Mouse (Mus musculus): ENCODE data around the gene Slc39a1. TPM values are rescaled to one million over a fixed set of nuclear protein-coding genes. Genes with fewer than 3 reads are reported as not detected.

Gene Slc39a1
- total and polyA plus RNA-seq, 2 experiments from 2014 or later: 51.6 to 72.0 TPM

DNA sequence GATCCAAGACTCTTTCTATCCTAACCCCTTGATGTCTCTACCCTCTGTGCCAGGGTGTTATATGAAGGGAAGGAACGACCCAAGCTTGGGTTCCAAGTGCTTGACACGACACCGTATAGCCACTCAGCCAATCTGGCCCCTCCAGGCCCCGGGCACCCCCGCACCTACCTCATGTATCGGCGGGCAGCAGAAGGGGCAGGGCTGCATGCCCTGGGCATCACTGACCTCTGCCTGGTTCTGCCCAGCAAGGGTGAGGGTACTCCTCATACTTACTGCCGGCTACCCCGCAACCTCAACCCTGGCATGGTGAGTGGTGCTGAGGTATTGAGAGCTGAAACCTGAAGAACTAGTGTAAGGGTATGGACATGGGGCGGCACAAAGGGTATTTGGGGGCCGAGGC, 20.2 kb downstream of the Slc39a1 start:
- Histone ChIP-seq H3K4me3 (ENCODE audit: low read depth, low read length) (no peak overlapping the region), H3K36me3 (ENCODE audit: insufficient read depth) (peaks cover 41% of the 10 kb centered on the region), H3K4me1 (ENCODE audit: insufficient read depth) (peaks cover 7% of the 10 kb centered on the region), H3K27me3 (ENCODE audit: insufficient read depth, low read length) (no peaks in the 10 kb centered on the region), H3K27ac (ENCODE audit: low read depth, low read length) (no peak overlapping the region), H3K4me2 (ENCODE audit: low read depth) (no peak overlapping the region), H3K9ac (no peak overlapping the region), H3K9me3 (ENCODE audit: low read length) (no peaks in the 10 kb centered on the region)
- TF ChIP-seq CTCF (IDR thresholded peaks at IDR 0.05; ENCODE audit: low read depth): no peak
- no peak for ATAC-seq
- 97% methylated on average over 11 of the region's 11 CpGs for WGBS
- no peak for DNase-seq

DNA sequence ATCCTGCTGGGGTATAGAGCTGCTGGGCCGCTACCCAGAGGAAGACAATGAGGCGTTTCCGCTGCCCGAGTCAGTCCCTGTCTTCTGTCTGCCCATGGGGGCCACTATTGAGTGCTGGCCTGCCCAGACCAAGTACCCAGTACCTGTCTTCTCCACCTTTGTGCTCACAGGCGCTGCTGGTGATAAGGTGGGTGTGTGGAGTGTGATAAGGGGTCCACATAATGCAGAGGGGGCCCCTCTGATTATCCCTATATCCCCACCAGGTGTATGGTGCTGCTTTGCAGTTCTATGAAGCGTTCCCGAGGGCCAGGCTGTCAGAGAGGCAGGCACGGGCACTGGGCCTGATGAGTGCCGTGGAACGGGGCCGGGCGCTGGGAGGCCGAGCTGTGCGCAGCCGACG, 21.0 kb downstream of the Slc39a1 start:
- TF ChIP-seq CTCF (IDR thresholded peaks at IDR 0.05; ENCODE audit: low read depth): no peak
- Histone ChIP-seq H3K36me3 (ENCODE audit: insufficient read depth) (peaks cover 41% of the 10 kb centered on the region), H3K4me2 (ENCODE audit: low read depth) (no peak overlapping the region), H3K4me1 (ENCODE audit: insufficient read depth) (peaks cover 7% of the 10 kb centered on the region), H3K27ac (ENCODE audit: low read depth, low read length) (no peak overlapping the region), H3K4me3 (ENCODE audit: low read depth, low read length) (no peak overlapping the region), H3K27me3 (ENCODE audit: insufficient read depth, low read length) (no peaks in the 10 kb centered on the region), H3K9ac (no peak overlapping the region), H3K9me3 (ENCODE audit: low read length) (no peaks in the 10 kb centered on the region)
- DNase-seq (no peak), ATAC-seq (no peak)
- WGBS: 88% methylated on average over 16 of the region's 16 CpGs

DNA sequence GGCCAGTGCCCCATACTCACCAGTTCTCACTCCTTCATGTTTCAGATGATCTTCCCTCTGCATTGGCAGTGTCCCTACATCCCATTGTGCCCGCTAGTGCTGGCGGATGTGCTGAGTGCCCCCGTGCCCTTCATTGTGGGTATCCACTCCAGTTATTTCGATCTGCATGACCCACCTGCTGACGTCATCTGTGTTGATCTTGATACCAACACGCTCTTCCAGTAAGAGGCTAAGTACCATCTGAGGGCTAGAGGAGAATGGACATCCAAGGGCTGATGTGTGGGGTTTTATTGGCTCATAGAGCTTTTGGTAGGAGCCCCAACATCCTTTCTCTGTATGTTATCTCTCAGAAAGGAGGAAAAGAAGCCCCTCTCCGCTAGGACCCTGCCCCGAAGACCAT, 22.8 kb downstream of the Slc39a1 start:
- no peak for DNase-seq
- peaks cover 44% of the 10 kb centered on the region for H3K36me3 ChIP-seq (ENCODE audit: insufficient read depth)
- no peak for ATAC-seq
- H3K9ac ChIP-seq: no peak overlapping the region
- WGBS: 95% methylated on average over 8 of the region's 8 CpGs
- H3K9me3 ChIP-seq (ENCODE audit: low read length): no peaks in the 10 kb centered on the region
- H3K4me1 ChIP-seq (ENCODE audit: insufficient read depth): peaks cover 7% of the 10 kb centered on the region
- H3K27me3 ChIP-seq (ENCODE audit: insufficient read depth, low read length): no peaks in the 10 kb centered on the region
- no peak for TF ChIP-seq CTCF (IDR thresholded peaks at IDR 0.05; ENCODE audit: low read depth)
- no peak overlapping the region for H3K4me3 ChIP-seq (ENCODE audit: low read depth, low read length)
- no peak overlapping the region for H3K4me2 ChIP-seq (ENCODE audit: low read depth)
- no peak overlapping the region for H3K27ac ChIP-seq (ENCODE audit: low read depth, low read length)

DNA sequence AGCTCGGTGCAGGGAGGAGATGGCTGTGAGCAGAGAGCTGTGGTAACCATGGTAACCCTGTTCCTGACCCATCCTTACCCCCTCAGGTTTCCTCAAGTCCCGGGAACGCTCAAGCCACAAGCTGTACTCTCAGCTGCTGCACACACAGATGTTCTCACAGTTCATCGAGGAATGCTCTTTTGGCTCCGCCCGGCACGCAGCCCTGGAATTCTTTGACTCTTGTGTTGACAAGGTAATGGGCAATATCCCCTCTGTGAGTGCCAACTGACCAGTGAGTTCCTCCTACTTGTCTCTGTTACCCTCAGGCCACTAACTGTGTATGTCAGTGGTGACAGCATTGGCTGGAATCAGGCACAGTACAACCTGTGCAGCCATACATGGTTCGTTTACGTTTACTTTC, 24.2 kb downstream of the Slc39a1 start:
- 78% methylated on average over 9 of the region's 9 CpGs for WGBS
- DNase-seq (no peak), ATAC-seq (no peak; the same call in 1 of the 2 replicates)
- Histone ChIP-seq H3K4me3 (ENCODE audit: low read depth, low read length) (no peak overlapping the region), H3K27ac (ENCODE audit: low read depth, low read length) (no peak overlapping the region), H3K4me1 (ENCODE audit: insufficient read depth) (no peaks in the 10 kb centered on the region), H3K9me3 (ENCODE audit: low read length) (no peaks in the 10 kb centered on the region), H3K36me3 (ENCODE audit: insufficient read depth) (peaks cover 57% of the 10 kb centered on the region), H3K27me3 (ENCODE audit: insufficient read depth, low read length) (no peaks in the 10 kb centered on the region), H3K4me2 (ENCODE audit: low read depth) (no peak overlapping the region), H3K9ac (no peak overlapping the region)
- TF ChIP-seq CTCF (IDR thresholded peaks at IDR 0.05; ENCODE audit: low read depth): no peak

DNA sequence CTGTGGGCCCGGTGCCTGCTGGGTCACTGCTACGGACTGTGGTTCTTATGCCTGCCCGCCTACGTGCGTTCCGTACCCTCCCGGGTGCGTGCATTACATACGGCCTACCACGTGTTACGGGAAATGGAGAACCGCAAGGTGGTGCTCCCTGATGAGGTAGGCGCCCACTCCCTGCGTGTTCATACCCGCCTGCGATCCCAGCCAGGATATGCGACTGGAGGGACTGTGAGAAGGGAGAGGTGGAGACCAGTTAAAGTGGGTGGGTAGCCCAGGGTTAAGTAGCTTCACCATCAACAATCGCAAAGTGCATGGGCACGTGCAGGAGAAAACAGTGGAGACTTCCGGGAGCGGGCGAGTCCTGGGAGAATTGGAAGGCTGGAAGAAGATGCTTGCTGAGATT, 25.9 kb downstream of the Slc39a1 start:
- H3K4me3 ChIP-seq (ENCODE audit: low read depth, low read length): no peak overlapping the region
- no peaks in the 10 kb centered on the region for H3K9me3 ChIP-seq (ENCODE audit: low read length)
- no peak for ATAC-seq
- peaks cover 57% of the 10 kb centered on the region for H3K36me3 ChIP-seq (ENCODE audit: insufficient read depth)
- 96% methylated on average over 22 of the region's 22 CpGs for whole genome bisulfite sequencing
- no peaks in the 10 kb centered on the region for H3K4me1 ChIP-seq (ENCODE audit: insufficient read depth)
- H3K4me2 ChIP-seq (ENCODE audit: low read depth): no peak overlapping the region
- no peak overlapping the region for H3K9ac ChIP-seq
- TF ChIP-seq CTCF (IDR thresholded peaks at IDR 0.05; ENCODE audit: low read depth): no peak
- H3K27ac ChIP-seq (ENCODE audit: low read depth, low read length): no peak overlapping the region
- no peak for DNase-seq
- H3K27me3 ChIP-seq (ENCODE audit: insufficient read depth, low read length): no peaks in the 10 kb centered on the region

DNA sequence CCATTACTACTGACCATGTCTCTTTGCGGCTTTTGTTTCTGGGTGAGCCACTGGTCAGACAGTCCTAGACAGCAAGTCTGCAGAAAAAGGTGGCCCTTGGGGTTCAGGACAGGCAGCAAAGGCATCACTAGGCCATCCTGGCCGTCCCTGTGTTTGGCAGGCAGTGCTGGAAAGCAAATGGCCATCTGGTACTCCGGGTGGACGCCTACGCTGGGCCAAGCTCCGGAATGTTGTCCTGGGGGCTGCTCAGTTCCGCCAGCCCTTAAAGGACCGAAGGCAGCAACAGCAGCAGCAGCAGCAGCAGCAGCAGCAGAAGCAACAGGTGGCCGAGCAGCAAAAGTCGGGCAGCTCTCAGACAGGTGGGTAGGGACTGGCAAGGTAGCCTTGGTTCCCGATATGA, 27.3 kb downstream of the Slc39a1 start:
- no peak overlapping the region for H3K4me3 ChIP-seq (ENCODE audit: low read depth, low read length)
- ATAC-seq: no peak
- no peak overlapping the region for H3K9ac ChIP-seq
- H3K4me2 ChIP-seq (ENCODE audit: low read depth): no peak overlapping the region
- 92% methylated on average over 11 of the region's 11 CpGs for WGBS
- H3K36me3 ChIP-seq (ENCODE audit: insufficient read depth): peaks cover 72% of the 10 kb centered on the region
- no peaks in the 10 kb centered on the region for H3K4me1 ChIP-seq (ENCODE audit: insufficient read depth)
- H3K27me3 ChIP-seq (ENCODE audit: insufficient read depth, low read length): no peaks in the 10 kb centered on the region
- no peak for DNase-seq
- no peak overlapping the region for H3K27ac ChIP-seq (ENCODE audit: low read depth, low read length)
- H3K9me3 ChIP-seq (ENCODE audit: low read length): no peaks in the 10 kb centered on the region
- TF ChIP-seq CTCF (IDR thresholded peaks at IDR 0.05; ENCODE audit: low read depth): no peak

DNA sequence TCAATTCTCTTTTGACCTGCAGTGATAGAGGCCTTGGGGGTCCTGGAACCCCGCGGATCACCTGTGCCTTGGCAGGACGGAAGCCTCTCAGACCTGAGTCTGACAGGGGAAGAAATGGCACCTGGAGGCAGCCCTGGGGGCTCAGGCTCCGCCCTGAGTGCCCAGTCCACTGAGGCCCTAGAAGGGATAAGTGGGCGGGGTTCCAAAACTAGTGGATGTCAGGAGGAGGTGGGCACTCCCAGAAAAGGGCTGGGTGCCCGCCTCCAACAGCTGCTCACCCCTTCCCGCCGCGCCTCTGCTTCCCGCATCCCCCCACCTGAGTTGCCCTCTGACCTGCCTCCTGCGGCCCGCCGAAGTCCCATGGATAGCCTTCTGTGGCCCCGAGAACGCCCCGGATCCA, 28.9 kb downstream of the Slc39a1 start:
- 53% methylated on average over 16 of the region's 16 CpGs for WGBS
- no peak for DNase-seq
- Histone ChIP-seq H3K36me3 (ENCODE audit: insufficient read depth) (peaks cover 68% of the 10 kb centered on the region), H3K27me3 (ENCODE audit: insufficient read depth, low read length) (no peaks in the 10 kb centered on the region), H3K9me3 (ENCODE audit: low read length) (no peaks in the 10 kb centered on the region), H3K4me2 (ENCODE audit: low read depth) (no peak overlapping the region), H3K4me1 (ENCODE audit: insufficient read depth) (no peaks in the 10 kb centered on the region), H3K27ac (ENCODE audit: low read depth, low read length) (no peak overlapping the region), H3K9ac (no peak overlapping the region), H3K4me3 (ENCODE audit: low read depth, low read length) (no peak overlapping the region)
- no peak for ATAC-seq
- no peak for TF ChIP-seq CTCF (IDR thresholded peaks at IDR 0.05; ENCODE audit: low read depth)

DNA sequence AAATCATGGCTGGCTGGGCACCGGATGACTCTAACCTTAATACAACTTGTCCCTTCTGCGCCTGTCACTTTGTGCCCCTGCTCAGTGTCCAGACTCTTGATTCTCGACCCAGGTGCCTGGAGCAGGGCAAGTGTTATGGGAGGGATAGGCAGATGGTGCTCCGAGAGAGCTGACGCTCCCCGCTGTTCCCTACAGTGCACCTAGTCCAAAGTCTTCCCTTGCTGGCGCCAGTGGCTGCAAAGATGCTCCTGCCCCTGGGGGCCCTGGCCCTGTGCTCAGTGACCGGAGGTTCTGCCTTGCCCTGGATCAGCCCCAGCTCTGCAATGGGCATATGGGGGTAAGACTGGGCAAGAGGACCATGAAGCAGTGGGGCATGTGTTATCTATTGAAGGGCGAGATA, 29.8 kb downstream of the Slc39a1 start:
- H3K36me3 ChIP-seq (ENCODE audit: insufficient read depth): peaks cover 59% of the 10 kb centered on the region
- DNase-seq: no peak
- no peak overlapping the region for H3K9ac ChIP-seq
- WGBS: 94% methylated on average over 9 of the region's 9 CpGs
- no peaks in the 10 kb centered on the region for H3K4me1 ChIP-seq (ENCODE audit: insufficient read depth)
- H3K27me3 ChIP-seq (ENCODE audit: insufficient read depth, low read length): no peaks in the 10 kb centered on the region
- TF ChIP-seq CTCF (IDR thresholded peaks at IDR 0.05; ENCODE audit: low read depth): no peak
- H3K9me3 ChIP-seq (ENCODE audit: low read length): no peaks in the 10 kb centered on the region
- no peak overlapping the region for H3K4me3 ChIP-seq (ENCODE audit: low read depth, low read length)
- no peak overlapping the region for H3K4me2 ChIP-seq (ENCODE audit: low read depth)
- ATAC-seq: no peak
- H3K27ac ChIP-seq (ENCODE audit: low read depth, low read length): no peak overlapping the region

Measured in forebrain, postnatal 0 days (tissue).